ENCODE assay signal across 8 mouse cellular contexts in the genomic region with DNA sequence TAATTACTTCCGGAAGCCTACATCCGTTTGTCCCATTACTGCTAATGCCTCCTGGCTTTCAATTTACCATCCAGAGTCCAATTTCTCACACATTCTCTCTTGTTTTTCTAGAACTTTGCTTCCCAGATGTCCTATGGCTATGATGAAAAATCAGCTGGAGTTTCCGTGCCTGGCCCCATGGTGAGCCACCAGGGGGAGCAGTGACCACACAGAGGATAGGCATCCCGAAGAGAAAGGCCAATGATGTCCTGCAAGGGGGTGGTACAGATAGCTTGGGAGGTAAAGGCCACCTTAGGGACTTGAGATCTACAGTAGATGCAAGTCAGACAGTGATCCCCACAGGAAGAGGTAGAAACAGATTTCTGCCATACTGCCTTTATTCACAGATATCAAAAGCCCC. TPM values are rescaled to one million over a fixed set of nuclear protein-coding genes. Genes with fewer than 3 reads are reported as not detected.
DNase-seq lines count a peak whose midpoint lies in the region; ATAC-seq and TF ChIP-seq lines count a peak whose summit lies in the region.

No protein-coding gene starts in this region.

- WGBS in midbrain, embryonic 10.5 days, result 24% methylated on average over 4 of the region's 4 CpGs
- 19% methylated on average over 4 of the region's 4 CpGs for whole genome bisulfite sequencing in midbrain, embryonic 16.5 days
- WGBS in bone marrow, adult 2 months, result 19% methylated on average over 4 of the region's 4 CpGs
- 22% methylated on average over 4 of the region's 4 CpGs for WGBS in limb, embryonic 10.5 days

- peaks cover 90% of the 10 kb centered on the region for H3K27me3 ChIP-seq in midbrain, embryonic 10.5 days (ENCODE audit: low read depth, poor library complexity, severe bottlenecking)
- H3K27me3 ChIP-seq in midbrain, embryonic 16.5 days (ENCODE audit: control insufficient read depth, insufficient read depth, low read depth, low read length), result peaks cover 48% of the 10 kb centered on the region
- peaks cover 57% of the 10 kb centered on the region for H3K27me3 ChIP-seq in limb, embryonic 10.5 days (ENCODE audit: low read depth, poor library complexity, severe bottlenecking)

- no peak overlapping the region for H3K4me2 ChIP-seq in midbrain, embryonic 16.5 days (ENCODE audit: low read length)

- H3K4me3 ChIP-seq in midbrain, embryonic 10.5 days, result no peak overlapping the region
- no peak overlapping the region for H3K4me3 ChIP-seq in midbrain, embryonic 16.5 days (ENCODE audit: low read depth, low read length)
- no peak overlapping the region for H3K4me3 ChIP-seq in bone marrow, adult 2 months (replicated peaks; ENCODE audit: control insufficient read depth, low read depth, low read length)
- no peak overlapping the region for H3K4me3 ChIP-seq in limb, embryonic 10.5 days

- no peak for TF ChIP-seq POLR2A in bone marrow, adult 2 months (IDR thresholded peaks at IDR 0.05; ENCODE audit: borderline replicate concordance, control insufficient read depth, low read depth, low read length)

- no peak for ATAC-seq in midbrain, embryonic 16.5 days

- H3K36me3 ChIP-seq in midbrain, embryonic 10.5 days, result no peaks in the 10 kb centered on the region
- H3K36me3 ChIP-seq in midbrain, embryonic 16.5 days (ENCODE audit: control insufficient read depth, insufficient read depth, low read length), result no peaks in the 10 kb centered on the region
- H3K36me3 ChIP-seq in limb, embryonic 10.5 days, result peaks cover 51% of the 10 kb centered on the region

- no peak overlapping the region for H3K9ac ChIP-seq in midbrain, embryonic 16.5 days (ENCODE audit: low read depth, low read length)

- H3K27ac ChIP-seq in midbrain, embryonic 10.5 days (replicated peaks), result no peak overlapping the region
- H3K27ac ChIP-seq in midbrain, embryonic 16.5 days (ENCODE audit: low read length), result no peak overlapping the region
- no peak overlapping the region for H3K27ac ChIP-seq in bone marrow, adult 2 months (ENCODE audit: control insufficient read depth, insufficient read depth, low read depth, low read length, poor library complexity)
- H3K27ac ChIP-seq in limb, embryonic 10.5 days, result no peak overlapping the region

- no peaks in the 10 kb centered on the region for H3K9me3 ChIP-seq in midbrain, embryonic 10.5 days (replicated peaks)
- no peaks in the 10 kb centered on the region for H3K9me3 ChIP-seq in midbrain, embryonic 16.5 days (replicated peaks; ENCODE audit: control insufficient read depth, low read length, poor library complexity, severe bottlenecking)
- no peaks in the 10 kb centered on the region for H3K9me3 ChIP-seq in limb, embryonic 10.5 days (replicated peaks)

- peak; percentile 68 for DNase-seq in midbrain, embryonic 10.5 days (ENCODE audit: low spot score)
- peak; percentile 63 for DNase-seq in forelimb bud, embryonic 11.5 days (ENCODE audit: low read depth, low spot score)
- peak; percentile 45 for DNase-seq in kidney, adult 11 months
- DNase-seq in limb, embryonic 10.5 days (ENCODE audit: low spot score), result peak; percentile 83
- peak; percentile 76 for DNase-seq in neural tube, embryonic 10.5 days (ENCODE audit: extremely low spot score, low spot score)
- peak; percentile 73 for DNase-seq in thymus, postnatal 14 days

- TF ChIP-seq CTCF in bone marrow, adult 2 months (IDR thresholded peaks at IDR 0.05; ENCODE audit: control insufficient read depth, insufficient read depth, low read length), result peak; percentile 92

- peaks cover 30% of the 10 kb centered on the region for H3K4me1 ChIP-seq in midbrain, embryonic 10.5 days
- peaks cover 9% of the 10 kb centered on the region for H3K4me1 ChIP-seq in midbrain, embryonic 16.5 days (ENCODE audit: control insufficient read depth, insufficient read depth, low read length)
- no peaks in the 10 kb centered on the region; the same call in 1 of the 2 replicates for H3K4me1 ChIP-seq in bone marrow, adult 2 months (ENCODE audit: control insufficient read depth, insufficient read depth, low read length)
- H3K4me1 ChIP-seq in limb, embryonic 10.5 days, result peaks cover 46% of the 10 kb centered on the region

RNA-seq across cellular contexts. Expression of a gene that starts 3.3 kb away (rescaled TPM):
- polyA plus RNA-seq in midbrain, embryonic 10.5 days (2016; fragmentation: Nextera tagmentation; extraction: Ambion mirVana), result 85.4 and 177 TPM in 2 replicates
- polyA plus RNA-seq in midbrain, embryonic 16.5 days (2015; fragmentation: Nextera tagmentation; extraction: Ambion mirVana), result 58.1 and 84.6 TPM in 2 replicates
- 30.0 and 79.6 TPM in 2 replicates for polyA plus RNA-seq in bone marrow, adult 2 months (2011; ENCODE audit: insufficient read depth, insufficient read length, low replicate concordance, missing spikeins)
- 81.4 and 104 TPM in 2 replicates for polyA plus RNA-seq in limb, embryonic 10.5 days (2016; fragmentation: Nextera tagmentation; extraction: Ambion mirVana)

RNA-seq across cellular contexts. Expression of a gene that starts 28.1 kb away (rescaled TPM):
- polyA plus RNA-seq in midbrain, embryonic 10.5 days (2016; fragmentation: Nextera tagmentation; extraction: Ambion mirVana), result not detected in 2 replicates
- polyA plus RNA-seq in midbrain, embryonic 16.5 days (2015; fragmentation: Nextera tagmentation; extraction: Ambion mirVana), result not detected in 2 replicates
- not detected in 2 replicates for polyA plus RNA-seq in bone marrow, adult 2 months (2011; ENCODE audit: insufficient read depth, insufficient read length, low replicate concordance, missing spikeins)
- polyA plus RNA-seq in limb, embryonic 10.5 days (2016; fragmentation: Nextera tagmentation; extraction: Ambion mirVana), result not detected in 2 replicates

RNA-seq across cellular contexts. Expression of a gene that starts 36.8 kb away (rescaled TPM):
- polyA plus RNA-seq in midbrain, embryonic 10.5 days (2016; fragmentation: Nextera tagmentation; extraction: Ambion mirVana), result 0.20 TPM in 1 of 2 replicates, not detected in the other
- 0.20 TPM in 1 of 2 replicates, not detected in the other for polyA plus RNA-seq in midbrain, embryonic 16.5 days (2015; fragmentation: Nextera tagmentation; extraction: Ambion mirVana)
- polyA plus RNA-seq in bone marrow, adult 2 months (2011; ENCODE audit: insufficient read depth, insufficient read length, low replicate concordance, missing spikeins), result not detected in 2 replicates
- polyA plus RNA-seq in limb, embryonic 10.5 days (2016; fragmentation: Nextera tagmentation; extraction: Ambion mirVana), result 0.23 TPM in 1 of 2 replicates, not detected in the other

RNA-seq across cellular contexts. Expression of a gene that starts 51.6 kb away (rescaled TPM):
- polyA plus RNA-seq in midbrain, embryonic 10.5 days (2016; fragmentation: Nextera tagmentation; extraction: Ambion mirVana), result 8.6 and 9.0 TPM in 2 replicates
- polyA plus RNA-seq in midbrain, embryonic 16.5 days (2015; fragmentation: Nextera tagmentation; extraction: Ambion mirVana), result 18.4 and 19.4 TPM in 2 replicates
- 68.1 and 73.2 TPM in 2 replicates for polyA plus RNA-seq in bone marrow, adult 2 months (2011; ENCODE audit: insufficient read depth, insufficient read length, low replicate concordance, missing spikeins)
- polyA plus RNA-seq in limb, embryonic 10.5 days (2016; fragmentation: Nextera tagmentation; extraction: Ambion mirVana), result 9.9 and 10.8 TPM in 2 replicates
